Comparison of ENCODE assay signal across 8 mouse cellular contexts in the genomic region with DNA sequence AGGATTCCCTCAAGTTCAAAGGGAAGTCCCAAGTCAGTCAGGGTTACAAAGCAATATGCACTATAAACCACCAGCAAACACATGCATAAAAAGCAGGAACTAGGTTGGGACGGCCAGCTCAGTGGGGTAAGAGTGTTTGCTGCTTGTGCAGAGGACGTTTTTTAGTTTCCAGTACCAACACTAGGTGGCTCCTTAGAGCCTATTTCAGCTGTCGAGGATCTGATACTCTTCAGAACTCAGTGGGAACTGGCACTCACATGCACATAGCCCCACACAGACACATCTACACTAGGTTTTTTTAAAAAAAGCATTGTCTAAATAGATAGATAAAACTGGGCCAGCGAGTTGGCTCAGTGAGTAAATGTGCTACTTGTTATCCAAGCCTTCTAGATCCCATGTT. TPM values are rescaled to one million over a fixed set of nuclear protein-coding genes. Genes with fewer than 3 reads are reported as not detected.
A peak's percentile ranks its signal among the peaks of the same experiment; 100 is the strongest.
DNase-seq lines count a peak whose midpoint lies in the region; ATAC-seq and TF ChIP-seq lines count a peak whose summit lies in the region.
"Had no signal": no experiment of that assay in that cellular context is flagged by ENCODE, and none has a peak within 500 bp of the region (broad histone marks: within the 10 kb centered on the region; RNA-seq: fewer than 3 reads in every experiment).

No protein-coding gene starts in this region.

- H3K36me3 ChIP-seq in E14TG2a.4 (ENCODE audit: insufficient read depth, low read length): peaks cover 87% of the 10 kb centered on the region
- H3K36me3 ChIP-seq in lung, embryonic 15.5 days: peaks cover 55% of the 10 kb centered on the region

- WGBS in lung, embryonic 15.5 days: 37% methylated on average over 4 of the region's 4 CpGs

- ATAC-seq in granulocyte monocyte progenitor cell, adult 5-6 weeks (replicated peaks; ENCODE audit: poor library complexity, severe bottlenecking): peak; percentile 81
- peak; percentile 67; the same call in 1 of the 2 replicates for ATAC-seq in lung, embryonic 15.5 days (ENCODE audit: borderline replicate concordance, extremely low read depth, low FRiP score, low TSS enrichment)

- no peak overlapping the region for H3K27ac ChIP-seq in lung, embryonic 15.5 days
- H3K27ac ChIP-seq: embryonic facial prominence, embryonic 12.5 days had no signal

- peak; percentile 19 for DNase-seq in kidney, adult 18-20 months
- no peak for DNase-seq in kidney, adult 11 months
- peak; percentile 34 for DNase-seq in A20 (ENCODE audit: low read depth, low spot score)
- no peak for DNase-seq in gastrocnemius, postnatal 4 days (ENCODE audit: low spot score in 2 of 2)

- H3K9ac ChIP-seq in lung, embryonic 15.5 days: no peak overlapping the region
- H3K9ac ChIP-seq: embryonic facial prominence, embryonic 12.5 days had no signal

- H3K4me2 ChIP-seq in lung, embryonic 15.5 days: no peak overlapping the region
- H3K4me2 ChIP-seq: embryonic facial prominence, embryonic 12.5 days had no signal

- no peaks in the 10 kb centered on the region for H3K9me3 ChIP-seq in E14TG2a.4 (ENCODE audit: low read length)
- H3K9me3 ChIP-seq in lung, embryonic 15.5 days: no peaks in the 10 kb centered on the region
- H3K9me3 ChIP-seq: embryonic facial prominence, embryonic 12.5 days had no signal

- H3K4me1 ChIP-seq in E14TG2a.4 (replicated peaks; ENCODE audit: low read depth, low read length): peaks cover 44% of the 10 kb centered on the region
- H3K4me1 ChIP-seq in lung, embryonic 15.5 days: no peaks in the 10 kb centered on the region
- H3K4me1 ChIP-seq: embryonic facial prominence, embryonic 12.5 days had no signal

- no peaks in the 10 kb centered on the region for H3K27me3 ChIP-seq in E14TG2a.4 (ENCODE audit: insufficient read depth, low read length)
- H3K27me3 ChIP-seq in lung, embryonic 15.5 days: no peaks in the 10 kb centered on the region
- H3K27me3 ChIP-seq: embryonic facial prominence, embryonic 12.5 days had no signal

- peak; percentile 35 for TF ChIP-seq CTCF in E14TG2a.4 (conservative IDR thresholded peaks at IDR 0.05; ENCODE audit: low read length)

- H3K4me3 ChIP-seq in E14TG2a.4 (replicated peaks; ENCODE audit: low read length): no peak overlapping the region
- H3K4me3 ChIP-seq in lung, embryonic 15.5 days: no peak overlapping the region
- H3K4me3 ChIP-seq: embryonic facial prominence, embryonic 12.5 days had no signal

RNA-seq across cellular contexts. Expression of gene Styk1, which starts 13.7 kb away (rescaled TPM):
- total RNA-seq in granulocyte monocyte progenitor cell, adult 5-6 weeks (2014; fragmentation: Nextera tagmentation): 0.81 TPM in 1 of 2 replicates, not detected in the other
- 0.04 TPM in 1 of 2 replicates, not detected in the other for total RNA-seq in granulocyte monocyte progenitor cell, adult 5-6 weeks (2017)
- 0.98 and 2.1 TPM in 2 replicates for polyA plus RNA-seq in lung, embryonic 15.5 days (2015; fragmentation: Nextera tagmentation; extraction: Ambion mirVana)
- total RNA-seq in gastrocnemius, postnatal 4 days (2021): 1 to 10 TPM in 1 of 2 experiments, under 1 TPM in 1; 0.41 to 1.5 TPM

RNA-seq across cellular contexts. Expression of gene Ybx3, which starts 21.2 kb away (rescaled TPM):
- total RNA-seq in granulocyte monocyte progenitor cell, adult 5-6 weeks (2014; fragmentation: Nextera tagmentation): 324 and 391 TPM in 2 replicates
- total RNA-seq in granulocyte monocyte progenitor cell, adult 5-6 weeks (2017): 563 and 635 TPM in 2 replicates
- 47.2 and 49.8 TPM in 2 replicates for polyA plus RNA-seq in lung, embryonic 15.5 days (2015; fragmentation: Nextera tagmentation; extraction: Ambion mirVana)
- total RNA-seq in gastrocnemius, postnatal 4 days (2021): 100 to 1,000 TPM; 475 to 482 TPM

Comparison
In these comparisons a context has a peak if more than half of its experiments do, and no peak if none do; other contexts are left out.
1. DNase-seq: peak in kidney, adult 18-20 months (single experiment) and A20 (single experiment); none in kidney, adult 11 months (single experiment) and gastrocnemius, postnatal 4 days (0 of 2).